Mouse (Mus musculus) kidney, postnatal 14 days (tissue): ENCODE measurements at regions not wholly inside any gene's neighbourhood (a gene's known extent, or its start where the extent isn't known, plus 50 kb on each side); places are given as distances from the start of the nearest gene placed in this dataset.

Experiments used
- DNase-seq: peaks from one replicate; pipeline ENCODE4 v3.0.0; 2022; ENCODE audit warnings: mixed read lengths

GRCm38 (mm10) chr7:36829710-36830109, 131.8 kb downstream of the Tshz3 start:
- DNase-seq = no peak

- no peak for DNase-seq
Measured at GRCm38 (mm10) chr7:36830155-36830554, 132.2 kb downstream of the Tshz3 start.

- DNase-seq = no peak
Measured at GRCm38 (mm10) chr7:36848279-36848678, 150.4 kb downstream of the Tshz3 start.

DNA sequence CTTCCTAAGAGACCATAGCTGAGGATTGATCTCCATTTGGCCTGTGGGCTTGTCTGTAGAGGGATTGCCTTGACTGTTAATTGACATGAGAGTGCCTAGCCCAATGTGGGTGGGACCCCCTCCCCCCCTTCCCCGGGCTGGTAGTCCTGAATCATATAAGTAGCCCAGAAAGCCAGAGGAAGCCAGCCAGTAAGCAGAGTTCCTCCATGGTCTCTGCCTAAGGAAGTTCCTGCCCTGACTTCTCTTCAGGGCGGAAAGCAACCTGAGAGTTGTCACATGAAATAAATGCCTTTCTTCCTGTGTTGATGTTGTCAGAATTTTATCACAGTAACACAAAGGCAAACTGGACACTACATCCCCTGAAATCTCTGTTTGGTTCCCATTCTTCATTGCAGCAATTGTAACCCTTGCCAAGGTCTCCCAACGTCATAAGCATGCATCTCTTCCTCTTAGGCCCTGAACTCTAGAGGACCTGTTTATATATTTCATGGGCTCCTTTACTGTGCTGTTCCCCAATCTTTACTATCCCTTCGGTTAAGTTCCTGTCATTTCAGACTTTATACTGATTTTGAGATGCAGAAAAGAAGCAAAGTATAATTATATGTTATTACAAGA, 153.5 kb downstream of the Tshz3 start:
- DNase-seq = peak; percentile 3

DNA sequence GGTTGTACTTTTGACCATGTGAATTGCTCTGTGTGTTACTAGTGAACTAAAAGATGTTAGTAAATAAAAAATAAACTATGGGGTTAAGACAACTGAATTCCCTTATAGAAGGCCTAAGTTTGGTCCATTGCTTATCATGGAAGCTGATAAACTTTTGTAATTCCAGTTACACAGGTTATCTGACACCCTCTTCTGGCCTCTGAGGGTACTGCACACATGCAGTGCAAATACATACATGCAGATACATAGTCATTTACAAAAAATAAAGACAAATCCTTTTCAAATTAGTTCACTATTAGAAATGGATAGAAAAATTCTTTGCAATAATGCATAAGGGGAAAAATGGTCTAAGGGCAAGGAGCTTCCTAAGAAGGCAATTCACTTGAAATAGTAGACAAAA, 156.4 kb downstream of the Tshz3 start:
- DNase-seq = no peak

DNA sequence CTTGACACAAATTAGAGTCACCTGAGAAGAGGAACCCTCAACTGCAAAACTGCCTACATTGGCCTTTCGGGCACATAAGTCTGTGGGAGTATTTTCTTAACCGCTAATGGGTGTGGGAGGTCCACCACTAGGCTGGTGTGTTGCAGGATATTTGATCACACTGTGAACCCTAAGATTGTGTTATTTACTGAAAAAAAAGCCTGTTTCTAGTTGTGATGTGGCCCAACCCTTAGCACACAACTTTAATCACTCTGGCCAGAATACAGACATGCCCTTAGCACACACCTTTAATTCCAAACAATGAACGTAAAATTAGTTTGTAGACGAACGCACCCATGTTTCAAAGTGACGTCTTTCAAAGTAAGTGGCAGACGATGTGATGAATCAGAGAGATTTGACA, 161.5 kb downstream of the Tshz3 start:
- no peak for DNase-seq

GRCm38 (mm10) chr7:36862481-36862880, 164.6 kb downstream of the Tshz3 start:
- DNase-seq = no peak

DNA sequence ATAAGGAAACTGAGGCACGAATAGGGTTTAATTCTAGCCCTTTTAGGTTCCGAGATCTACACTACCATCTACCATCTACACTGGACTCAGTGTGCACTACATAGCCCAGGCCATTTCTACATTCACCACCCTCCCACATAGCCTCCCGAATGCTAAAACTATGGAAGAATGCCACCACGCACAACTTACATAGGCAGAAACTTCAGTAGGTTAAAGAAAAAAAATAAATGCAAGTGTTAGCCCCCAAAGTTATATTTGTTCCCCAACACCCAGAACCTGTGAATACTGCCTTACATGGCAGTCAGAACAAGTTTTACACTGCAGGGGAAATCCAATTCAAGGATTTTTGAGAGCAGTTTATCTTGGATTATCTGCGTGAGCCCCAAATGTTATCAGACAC, 165.8 kb downstream of the Tshz3 start:
- no peak for DNase-seq

DNA sequence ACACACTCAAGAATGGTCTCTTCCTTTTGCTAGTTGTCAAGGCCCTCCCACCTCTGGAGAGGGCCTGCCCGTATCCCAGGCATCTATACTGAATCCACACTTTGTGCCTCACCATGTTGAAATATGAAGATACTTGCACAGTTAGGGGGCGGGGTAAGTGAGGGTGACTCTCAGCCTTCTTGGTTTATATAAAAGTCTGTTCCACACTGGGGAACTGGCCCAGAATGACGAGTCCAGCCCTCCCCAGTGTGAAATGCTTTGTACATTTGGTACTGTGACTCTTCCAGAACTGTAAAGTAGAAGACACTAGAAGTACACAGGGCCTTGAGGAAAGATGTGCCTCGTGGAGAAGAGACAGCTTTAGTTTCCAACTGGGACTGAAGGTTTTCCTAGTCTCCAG, 166.8 kb downstream of the Tshz3 start:
- DNase-seq = no peak

GRCm38 (mm10) chr7:36866602-36867001, 168.7 kb downstream of the Tshz3 start:
- DNase-seq = no peak

DNA sequence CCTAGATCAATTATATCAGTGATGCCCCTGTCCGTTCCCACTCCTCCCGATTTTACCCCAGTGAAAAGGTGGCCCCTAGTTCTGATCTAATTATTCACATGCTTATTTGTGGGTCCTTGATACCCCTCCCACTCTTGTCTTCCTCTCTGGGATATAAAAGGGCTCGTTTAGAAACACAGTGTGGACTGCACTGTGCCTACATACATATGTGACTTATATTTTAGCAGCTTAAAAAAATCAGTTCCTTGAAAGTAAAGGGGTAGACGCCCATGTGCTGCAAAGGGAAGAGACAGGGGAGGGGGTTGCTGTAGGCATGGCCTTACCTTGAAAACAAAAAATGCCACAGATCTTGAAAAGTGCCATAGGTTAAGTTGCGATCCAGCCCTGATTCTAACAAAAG, 176.1 kb downstream of the Tshz3 start:
- no peak for DNase-seq

GRCm38 (mm10) chr7:36877686-36878085, 179.8 kb downstream of the Tshz3 start:
- DNase-seq = no peak

- DNase-seq = no peak
Measured at GRCm38 (mm10) chr7:36892776-36893500, 195.0 kb downstream of the Tshz3 start.

DNA sequence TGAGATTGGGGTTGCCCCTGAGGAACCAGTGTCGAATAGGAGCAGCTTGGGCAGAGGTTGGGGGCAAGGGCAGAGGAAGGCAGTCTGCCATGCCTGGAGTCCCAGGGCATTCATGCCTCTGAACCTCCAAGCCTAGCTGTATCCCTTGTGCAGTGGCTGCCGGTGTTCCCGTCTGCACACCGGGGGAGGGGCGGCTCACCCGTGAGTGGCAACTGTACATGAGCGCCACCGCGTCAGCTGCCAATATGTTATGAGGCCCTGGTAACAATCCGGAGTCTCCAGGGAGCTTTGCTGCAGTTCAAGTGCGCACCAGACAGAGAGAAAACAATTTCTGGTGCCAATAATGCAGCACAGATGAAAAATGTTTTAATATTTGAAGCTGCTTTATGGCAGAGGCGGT, 198.4 kb downstream of the Tshz3 start:
- no peak for DNase-seq

- DNase-seq = no peak
Measured at GRCm38 (mm10) chr7:36901537-36901936, 203.6 kb downstream of the Tshz3 start.

DNA sequence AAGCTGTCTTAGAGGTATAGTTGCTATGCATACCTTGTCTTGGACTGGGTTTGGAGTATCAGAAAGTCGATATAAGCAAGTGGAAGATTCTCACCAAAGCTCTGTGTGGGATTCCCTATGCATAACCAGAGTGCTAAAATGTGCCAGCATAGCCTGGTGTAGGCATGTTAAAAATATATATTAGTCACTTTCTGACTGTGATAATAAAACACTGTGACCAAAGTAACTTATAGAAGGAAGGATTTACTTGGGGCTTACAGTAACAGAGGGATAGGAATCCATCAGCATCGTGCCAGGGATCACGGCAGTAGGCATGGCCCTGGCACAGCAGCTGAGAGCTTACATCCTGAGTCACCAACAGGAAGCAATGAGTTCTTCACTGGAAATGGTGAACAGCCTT, 215.4 kb downstream of the Tshz3 start:
- DNase-seq = no peak

GRCm38 (mm10) chr7:36914261-36914660, 216.3 kb downstream of the Tshz3 start:
- DNase-seq = no peak

DNA sequence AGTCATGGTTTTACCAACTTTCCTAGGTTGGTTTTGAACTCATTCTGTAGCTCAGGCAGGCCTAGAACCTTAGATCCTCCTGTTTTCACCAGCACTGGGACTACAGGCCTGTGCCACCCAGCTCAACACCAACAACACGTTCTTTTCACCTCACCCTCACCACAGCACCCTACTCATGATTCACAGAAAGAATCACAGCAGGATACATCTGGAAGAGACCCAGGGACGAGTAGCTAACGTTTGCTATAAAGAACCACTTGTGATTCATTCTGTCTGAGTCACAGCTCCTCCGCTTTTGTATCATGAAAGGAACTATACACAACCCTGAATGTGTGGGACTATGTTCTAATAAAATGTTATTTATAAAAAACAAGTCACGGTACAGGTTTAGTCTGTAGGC, 217.3 kb downstream of the Tshz3 start:
- DNase-seq = no peak

- no peak for DNase-seq
Measured at GRCm38 (mm10) chr7:36917011-36917410, 219.1 kb downstream of the Tshz3 start.

GRCm38 (mm10) chr7:36919413-36919812, 221.5 kb downstream of the Tshz3 start:
- DNase-seq = no peak

GRCm38 (mm10) chr7:36921003-36921402, 223.1 kb downstream of the Tshz3 start:
- DNase-seq = peak; percentile 28

GRCm38 (mm10) chr7:36933490-36933889, 235.6 kb downstream of the Tshz3 start:
- DNase-seq = no peak

DNA sequence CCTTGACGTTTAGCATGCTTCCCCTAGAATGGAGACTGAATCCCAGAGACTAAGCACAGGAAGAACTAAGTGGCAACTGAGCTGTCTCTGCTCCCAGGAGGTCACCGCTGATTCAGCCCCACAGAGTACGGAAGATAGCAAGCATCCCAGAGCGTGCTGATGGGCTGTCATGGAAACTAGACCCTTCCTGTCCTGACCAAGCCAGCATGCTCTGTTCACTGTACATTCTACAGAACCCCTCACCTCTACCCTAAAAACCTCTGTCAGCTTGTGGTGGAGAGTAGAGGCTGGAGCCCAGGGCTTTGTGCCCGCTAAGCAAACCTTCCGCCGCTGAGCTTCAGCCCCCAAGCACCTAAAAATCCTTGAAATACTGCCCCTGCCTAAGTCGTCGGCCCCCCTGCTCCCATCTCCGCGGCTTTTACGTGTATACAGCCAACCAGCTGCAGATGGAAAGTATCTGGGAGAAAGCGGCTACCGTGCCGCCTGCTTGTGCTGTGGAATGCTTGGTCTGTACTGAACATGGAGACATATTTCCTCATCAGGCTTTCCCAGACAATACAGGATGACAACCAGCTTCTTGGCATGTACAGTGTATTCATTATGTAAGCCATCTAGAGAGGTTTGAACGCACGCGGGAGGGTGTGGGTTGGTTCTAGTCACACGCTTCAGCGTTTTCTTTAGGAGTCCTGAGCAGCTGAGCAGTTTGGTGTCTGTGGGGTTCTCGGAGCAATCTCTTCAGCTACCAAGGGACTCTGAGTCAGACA, 237.1 kb downstream of the Tshz3 start:
- DNase-seq = no peak

GRCm38 (mm10) chr7:36940611-36941010, 242.7 kb downstream of the Tshz3 start:
- DNase-seq = peak; percentile 7
